Mouse (Mus musculus): ENCODE data around the gene Zc3h7b. TPM values are rescaled to one million over a fixed set of nuclear protein-coding genes. Genes with fewer than 3 reads are reported as not detected.
"Not testable (repeated sequence)": the region's sequence is repeated elsewhere in the genome, so short reads cannot be mapped to it uniquely, and the experiment has no call there.

Gene Zc3h7b
- total RNA-seq, 2 experiments from 2014 or later, result 154 to 159 TPM

- no peak for DNase-seq (ENCODE audit: low spot score in 2 of 2)
Observed at GRCm38 (mm10) chr15:81735075-81735474, 9.8 kb upstream of the Zc3h7b start.

- DNase-seq (ENCODE audit: low spot score in 2 of 2), result no peak
Observed at GRCm38 (mm10) chr15:81739296-81739695, 5.6 kb upstream of the Zc3h7b start.

GRCm38 (mm10) chr15:81739924-81740323 lies 4.9 kb upstream of the Zc3h7b start:
- peak in 1 of 2 experiments; percentile 32 for DNase-seq (ENCODE audit: low spot score in 2 of 2)

- DNase-seq (ENCODE audit: low spot score in 2 of 2), result not testable (repeated sequence)
Observed at GRCm38 (mm10) chr15:81742368-81742767, 2.5 kb upstream of the Zc3h7b start.

- peak in 1 of 2 experiments; percentile 29 for DNase-seq (ENCODE audit: low spot score in 2 of 2)
Observed at GRCm38 (mm10) chr15:81745601-81746114, 801 bp downstream of the Zc3h7b start.

- no peak for DNase-seq (ENCODE audit: low spot score in 2 of 2)
Observed at GRCm38 (mm10) chr15:81749742-81750141, 4.9 kb downstream of the Zc3h7b start.

- no peak for DNase-seq (ENCODE audit: low spot score in 2 of 2)
Observed at GRCm38 (mm10) chr15:81753669-81754068, 8.8 kb downstream of the Zc3h7b start.

GRCm38 (mm10) chr15:81758701-81759100 lies 13.8 kb downstream of the Zc3h7b start:
- DNase-seq (ENCODE audit: low spot score in 2 of 2), result no peak

- no peak for DNase-seq (ENCODE audit: low spot score in 2 of 2)
Observed at GRCm38 (mm10) chr15:81759542-81759941, 14.7 kb downstream of the Zc3h7b start.

- no peak for DNase-seq (ENCODE audit: low spot score in 2 of 2)
Observed at GRCm38 (mm10) chr15:81760361-81761079, 15.7 kb downstream of the Zc3h7b start.

- DNase-seq (ENCODE audit: low spot score in 2 of 2), result no peak
Observed at GRCm38 (mm10) chr15:81761381-81761780, 16.5 kb downstream of the Zc3h7b start.

- DNase-seq (ENCODE audit: low spot score in 2 of 2), result no peak
Observed at GRCm38 (mm10) chr15:81761959-81762358, 17.1 kb downstream of the Zc3h7b start.

- no peak for DNase-seq (ENCODE audit: low spot score in 2 of 2)
Observed at GRCm38 (mm10) chr15:81764573-81764972, 19.7 kb downstream of the Zc3h7b start.

GRCm38 (mm10) chr15:81765651-81766050 lies 20.8 kb downstream of the Zc3h7b start:
- DNase-seq (ENCODE audit: low spot score in 2 of 2), result no peak

GRCm38 (mm10) chr15:81766439-81766838 lies 21.6 kb downstream of the Zc3h7b start:
- no peak for DNase-seq (ENCODE audit: low spot score in 2 of 2)

- DNase-seq (ENCODE audit: low spot score in 2 of 2), result no peak
Observed at GRCm38 (mm10) chr15:81769037-81769436, 24.2 kb downstream of the Zc3h7b start.

GRCm38 (mm10) chr15:81772431-81773120 lies 27.7 kb downstream of the Zc3h7b start:
- DNase-seq (ENCODE audit: low spot score in 2 of 2), result no peak

GRCm38 (mm10) chr15:81774505-81775171 lies 29.8 kb downstream of the Zc3h7b start:
- no peak for DNase-seq (ENCODE audit: low spot score in 2 of 2)

GRCm38 (mm10) chr15:81776631-81777422 lies 32.0 kb downstream of the Zc3h7b start:
- no peak for DNase-seq (ENCODE audit: low spot score in 2 of 2)

GRCm38 (mm10) chr15:81781816-81782215 lies 37.0 kb downstream of the Zc3h7b start:
- DNase-seq (ENCODE audit: low spot score in 2 of 2), result peak in 1 of 2 experiments; percentile 55

- no peak for DNase-seq (ENCODE audit: low spot score in 2 of 2)
Observed at GRCm38 (mm10) chr15:81784762-81785161, 39.9 kb downstream of the Zc3h7b start.
